Mouse (Mus musculus) olfactory bulb, adult 2 months (tissue): ENCODE measurements around the gene Efnb3. TPM values are rescaled to one million over a fixed set of nuclear protein-coding genes. Genes with fewer than 3 reads are reported as not detected.

Experiments used
- H3K27ac ChIP-seq: fragments of 200-500 bp; 2 replicates; pipeline ENCODE4 v1.5.1; 2012; ENCODE audit warnings: low read depth, low read length; ENCODE audit not compliant: insufficient read depth
- H3K4me1 ChIP-seq: fragments of 200-500 bp; 2 replicates; pipeline ENCODE4 v1.6.1; 2012; ENCODE audit warnings: low read length; ENCODE audit not compliant: control insufficient read depth, insufficient read depth
- H3K4me3 ChIP-seq: fragments of 200-500 bp; 2 replicates; pipeline ENCODE4 v1.5.1; 2012; ENCODE audit warnings: mild to moderate bottlenecking, low read depth, low read length, moderate library complexity; ENCODE audit not compliant: insufficient read depth
- CTCF ChIP-seq: fragments of 200-500 bp; IDR thresholded peaks from 2 replicates; pipeline ENCODE4 v1.5.1; 2012; ENCODE audit warnings: low read depth, mild to moderate bottlenecking, low read length, moderate library complexity; ENCODE audit not compliant: insufficient read depth
- POLR2A ChIP-seq: fragments of 200-500 bp; IDR thresholded peaks from 2 replicates; pipeline ENCODE4 v1.6.1; 2012; ENCODE audit warnings: mild to moderate bottlenecking, low read depth, low read length, moderate library complexity; ENCODE audit not compliant: insufficient read depth
- WGBS: fragments of 180-500 bp; shearing (Covaris S2); methylation state at CpG from one replicate; pipeline ENCODE4 v1.1.7; 2018; 5-methylcytosine and 5-hydroxymethylcytosine counted together
- polyA plus RNA-seq: library from polyadenylated mRNA; stranded (reverse); fragments of >200 nt; gene quantifications from 2 replicates; pipeline ENCODE4 v1.2.4, GENCODE M21; 2012; ENCODE audit warnings: low replicate concordance; ENCODE audit not compliant: missing spikeins, insufficient read depth, insufficient read length

Gene Efnb3
- polyA plus RNA-seq, 1 experiment: not detected

GRCm38 (mm10) chr11:69580091-69580514, 20.1 kb upstream of the Efnb3 start, which contains the start of the genes Wrap53 and Trp53:
Gene Wrap53, minus strand, starts transcription at chr11:69580255.
Gene Trp53, plus strand, starts transcription at chr11:69580359.
- under 1% methylated on average over 13 of the region's 13 CpGs for WGBS
- Histone ChIP-seq H3K27ac (peak within 1 kb of the TSS; percentile 82), H3K4me1 (peaks cover 15% of the 10 kb centered on the region), H3K4me3 (peak within 1 kb of the TSS; percentile 69)
- TF ChIP-seq CTCF (no peak), POLR2A (no peak)

DNA sequence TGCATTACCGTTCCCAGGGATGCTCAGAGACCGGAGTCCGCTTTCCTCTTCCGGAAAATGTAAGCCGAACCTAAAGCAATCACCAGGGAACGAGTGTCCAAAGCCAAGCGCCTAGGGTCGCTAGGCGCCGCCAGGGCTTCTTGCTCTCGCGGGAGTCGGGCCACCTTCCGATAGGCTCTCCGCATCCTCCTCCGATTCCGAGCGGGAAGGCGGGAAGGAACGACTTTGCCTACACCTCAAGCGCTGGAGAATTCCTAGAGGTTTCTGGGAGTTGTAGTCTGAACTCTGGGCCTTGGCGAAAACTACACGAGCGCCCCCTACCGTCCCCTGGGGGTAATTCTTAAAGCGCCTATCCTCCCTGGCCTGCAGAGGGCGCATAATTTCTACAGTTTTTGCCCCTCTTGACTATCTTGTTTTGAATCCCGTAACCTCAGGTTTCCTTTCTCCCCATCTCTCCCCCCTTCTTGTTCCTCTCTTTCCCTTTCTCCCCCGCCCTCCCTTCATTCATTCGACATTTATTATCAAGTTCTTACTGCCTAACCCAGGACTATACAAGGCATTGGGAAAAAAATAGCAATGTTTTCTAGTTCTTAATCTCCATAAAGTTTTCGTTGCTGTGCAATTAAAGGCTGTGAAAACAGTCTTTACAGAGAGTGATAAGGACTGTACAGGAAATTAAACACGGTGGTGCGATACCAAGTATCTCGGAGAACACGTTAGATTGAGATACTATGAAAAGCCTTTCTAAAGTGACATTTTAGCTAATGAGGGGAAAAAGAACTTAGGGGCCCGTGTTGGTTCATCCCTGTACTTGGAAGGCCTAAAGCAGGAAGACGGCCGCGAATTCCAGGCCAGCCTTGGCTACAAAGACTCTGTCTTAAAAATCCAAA, 19.4 kb upstream of the Efnb3 start:
- Histone ChIP-seq H3K4me3 (peak overlapping the region; percentile 69), H3K27ac (peak overlapping the region; percentile 82), H3K4me1 (peaks cover 15% of the 10 kb centered on the region)
- under 1% methylated on average over 39 of the region's 39 CpGs for WGBS
- TF ChIP-seq CTCF: peak; percentile 97
- TF ChIP-seq POLR2A: peak; percentile 51; the same call in 1 of the 2 replicates

DNA sequence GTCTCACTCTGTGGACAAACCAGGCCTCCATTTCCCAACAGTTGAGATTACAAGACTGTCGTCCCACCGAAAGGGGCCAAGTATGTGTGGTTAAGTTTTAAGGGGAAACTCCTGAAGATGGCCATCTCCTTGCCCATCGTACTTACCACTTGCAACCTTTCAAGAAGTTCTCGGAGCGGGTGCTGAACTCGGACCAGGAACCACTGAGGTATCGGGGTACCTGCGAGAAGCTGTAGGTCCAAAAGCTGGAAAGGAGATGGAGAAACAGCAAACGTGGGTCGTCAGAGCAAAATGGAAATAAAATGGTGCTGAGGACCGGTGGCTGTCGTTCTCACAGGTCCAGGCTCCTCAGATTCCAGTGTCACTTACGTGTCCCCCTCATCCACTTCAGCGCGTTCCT, 18.3 kb upstream of the Efnb3 start:
- 10% methylated on average over 15 of the region's 15 CpGs for WGBS
- Histone ChIP-seq H3K4me1 (peaks cover 15% of the 10 kb centered on the region), H3K27ac (no peak overlapping the region), H3K4me3 (peak overlapping the region; percentile 69)
- TF ChIP-seq POLR2A (no peak), CTCF (no peak)

DNA sequence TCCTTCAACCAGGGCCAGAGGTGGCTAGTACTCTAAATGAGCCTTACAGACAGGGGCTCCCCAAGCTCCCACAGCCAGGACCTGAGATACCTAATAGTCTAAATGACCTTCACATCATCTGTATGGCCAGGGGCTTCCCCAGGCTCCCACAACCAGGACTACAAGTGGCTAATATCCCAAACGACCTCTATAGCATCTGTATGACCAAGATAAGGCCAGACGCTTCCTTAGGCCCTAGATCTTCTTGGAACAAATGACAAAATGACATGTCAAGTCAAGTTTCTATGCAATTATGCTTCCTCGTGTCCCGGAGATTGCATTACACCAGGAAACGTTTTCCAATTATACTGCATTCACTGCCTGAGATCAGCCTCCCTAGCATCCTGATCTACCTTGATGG, 16.3 kb upstream of the Efnb3 start:
- Histone ChIP-seq H3K27ac (no peak overlapping the region), H3K4me1 (peaks cover 15% of the 10 kb centered on the region), H3K4me3 (no peak overlapping the region)
- 69% methylated on average over 5 of the region's 5 CpGs for WGBS
- no peak for TF ChIP-seq CTCF
- TF ChIP-seq POLR2A: no peak

GRCm38 (mm10) chr11:69575220-69575619, 15.2 kb upstream of the Efnb3 start:
- Histone ChIP-seq H3K27ac (no peak overlapping the region), H3K4me3 (no peak overlapping the region), H3K4me1 (peaks cover 15% of the 10 kb centered on the region)
- TF ChIP-seq POLR2A (no peak), CTCF (no peak)
- 56% methylated on average over 3 of the region's 3 CpGs for WGBS

DNA sequence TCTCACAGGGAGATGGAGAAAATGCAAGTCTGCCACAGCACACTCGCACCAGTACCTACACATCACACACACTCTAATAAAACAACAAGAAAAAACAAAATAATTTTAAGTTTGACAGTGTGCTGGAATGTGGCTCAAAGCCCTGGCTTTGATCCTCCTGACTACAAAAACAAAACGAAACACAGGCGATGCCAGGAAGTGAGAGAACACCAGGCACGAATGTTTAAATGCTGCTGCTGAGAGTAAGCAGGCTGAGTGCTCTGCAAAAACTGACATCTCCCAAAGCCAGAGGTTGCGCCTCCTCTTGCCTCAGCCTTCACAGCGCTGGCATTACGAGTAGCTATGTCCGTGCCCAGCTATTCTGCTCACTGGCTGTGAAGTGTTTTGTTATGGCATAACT, 5.1 kb upstream of the Efnb3 start:
- TF ChIP-seq CTCF (no peak), POLR2A (no peak)
- peaks cover 15% of the 10 kb centered on the region for H3K4me1 ChIP-seq
- H3K27ac ChIP-seq: no peak overlapping the region
- H3K4me3 ChIP-seq: no peak overlapping the region
- 64% methylated on average over 8 of the region's 8 CpGs for WGBS

DNA sequence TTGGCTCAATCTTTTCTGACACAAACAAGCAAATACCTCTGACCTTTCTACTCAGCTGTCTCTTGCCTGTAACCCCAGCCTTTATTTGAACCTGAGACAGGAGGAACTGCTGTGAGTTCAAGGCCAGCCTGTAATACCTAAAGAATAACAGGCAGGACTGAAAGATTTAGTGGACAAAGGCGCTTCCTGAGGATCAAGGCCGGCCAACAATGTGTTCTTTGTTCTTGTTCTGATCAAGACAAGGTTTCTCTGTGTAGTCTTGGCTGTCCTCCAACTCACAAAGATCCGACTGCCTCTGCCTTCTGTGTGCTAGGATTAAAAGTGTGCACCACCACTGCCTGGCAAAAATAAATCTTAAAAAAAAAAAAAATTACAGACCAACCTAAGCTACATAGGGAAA, 4.4 kb upstream of the Efnb3 start:
- 57% methylated on average over 3 of the region's 3 CpGs for WGBS
- Histone ChIP-seq H3K4me1 (peaks cover 15% of the 10 kb centered on the region), H3K4me3 (no peak overlapping the region), H3K27ac (no peak overlapping the region)
- TF ChIP-seq CTCF (no peak), POLR2A (no peak)

- Histone ChIP-seq H3K4me1 (peaks cover 23% of the 10 kb centered on the region), H3K27ac (no peak overlapping the region), H3K4me3 (no peak overlapping the region)
- TF ChIP-seq POLR2A: no peak
- no peak for TF ChIP-seq CTCF
- WGBS: 87% methylated on average over 13 of the region's 13 CpGs
Measured at GRCm38 (mm10) chr11:69563373-69563772, 3.4 kb upstream of the Efnb3 start.
